Mouse (Mus musculus) C2C12 (cell line): ENCODE results near the gene Scamp2.

ENCODE experiments used
- CEBPB ChIP-seq: IDR thresholded peaks from one replicate; pipeline ENCODE4 v1.6.1; 2011; ENCODE audit warnings: low read depth, mild to moderate bottlenecking, control low read depth, moderate library complexity
- CTCF ChIP-seq: IDR thresholded peaks from one replicate; pipeline ENCODE4 v1.5.1; 2011; ENCODE audit not compliant: control insufficient read depth, insufficient read depth, insufficient read length
- MYOG ChIP-seq: IDR thresholded peaks from one replicate; pipeline ENCODE4 v1.6.1; 2011; ENCODE audit not compliant: control insufficient read depth, insufficient read length; ENCODE audit errors: extremely low read depth

DNA sequence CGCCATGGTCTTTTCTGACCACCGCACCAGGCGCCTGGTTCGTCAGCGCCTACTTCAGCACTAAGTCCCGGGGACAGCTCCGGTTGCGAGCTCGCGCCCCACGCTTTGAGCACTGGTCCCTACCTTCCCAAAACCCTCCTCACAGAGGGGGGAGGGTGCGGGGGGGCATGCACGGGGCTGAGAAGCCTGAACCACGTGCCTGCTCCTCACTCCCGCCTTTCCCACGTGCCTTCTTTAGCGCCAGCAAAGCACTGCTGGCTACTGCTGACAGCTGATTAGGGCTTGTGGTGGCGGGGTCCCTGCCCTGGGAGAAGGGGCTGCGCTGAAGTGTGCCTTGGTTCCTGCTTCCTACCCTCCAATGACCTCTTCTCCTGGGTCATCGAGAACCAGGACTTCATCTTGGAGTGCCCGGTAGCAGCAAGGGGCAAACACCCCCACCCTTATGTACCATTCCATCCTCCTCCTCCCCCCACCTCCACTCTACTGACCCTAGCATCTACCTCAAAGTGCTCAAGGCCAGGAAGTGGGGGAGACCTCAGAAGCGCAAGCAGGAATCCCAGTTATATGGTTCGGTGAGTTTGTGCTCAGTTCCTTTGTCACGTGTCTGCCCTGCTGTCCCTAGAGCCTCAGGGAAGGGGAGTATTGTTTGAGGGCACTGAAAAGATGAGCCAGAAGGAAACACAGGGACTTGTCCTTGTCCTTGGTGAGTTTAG, 45.6 kb downstream of the Scamp2 start, which contains the start of gene Cplx3:
- TF ChIP-seq CTCF, result no peak
- TF ChIP-seq CEBPB, result no peak
- TF ChIP-seq MYOG, result no peak
